Mouse (Mus musculus): Measurements from ENCODE around the gene Srgap1. TPM values are rescaled to one million over a fixed set of nuclear protein-coding genes. Genes with fewer than 3 reads are reported as not detected.

Srgap1 gene
- polyA plus RNA-seq, 1 experiment, result 1.0 TPM

DNA sequence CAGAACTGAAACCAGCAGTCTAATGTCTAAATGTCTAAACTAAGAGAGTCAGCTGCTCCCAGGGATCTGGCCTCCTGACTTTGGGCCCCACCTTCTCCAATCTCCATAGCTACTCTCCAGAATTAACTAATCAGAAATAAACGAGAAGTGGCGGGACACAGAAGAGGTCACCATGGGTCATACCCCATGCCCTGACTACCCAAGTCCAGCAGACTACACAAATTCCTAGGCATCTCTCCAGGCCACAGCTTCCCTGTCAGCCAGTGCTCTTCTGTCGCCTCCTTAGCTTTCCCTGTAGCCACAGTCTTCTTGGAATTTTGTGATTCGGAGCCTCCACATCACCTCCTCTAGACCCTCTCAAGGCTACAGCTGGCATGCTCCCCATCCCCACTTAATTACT, 51.7 kb downstream of the Srgap1 start:
- WGBS, result 78% methylated on average over 4 of the region's 4 CpGs
- Histone ChIP-seq H3K4me1 (ENCODE audit: control insufficient read depth, insufficient read depth, low read length) (no peaks in the 10 kb centered on the region), H3K27ac (ENCODE audit: control insufficient read depth, insufficient read depth, low read depth, low read length, poor library complexity) (no peak overlapping the region), H3K4me3 (replicated peaks; ENCODE audit: control insufficient read depth, low read depth, low read length) (no peak overlapping the region)
- no peak for TF ChIP-seq POLR2A (IDR thresholded peaks at IDR 0.05; ENCODE audit: borderline replicate concordance, control insufficient read depth, low read depth, low read length)

DNA sequence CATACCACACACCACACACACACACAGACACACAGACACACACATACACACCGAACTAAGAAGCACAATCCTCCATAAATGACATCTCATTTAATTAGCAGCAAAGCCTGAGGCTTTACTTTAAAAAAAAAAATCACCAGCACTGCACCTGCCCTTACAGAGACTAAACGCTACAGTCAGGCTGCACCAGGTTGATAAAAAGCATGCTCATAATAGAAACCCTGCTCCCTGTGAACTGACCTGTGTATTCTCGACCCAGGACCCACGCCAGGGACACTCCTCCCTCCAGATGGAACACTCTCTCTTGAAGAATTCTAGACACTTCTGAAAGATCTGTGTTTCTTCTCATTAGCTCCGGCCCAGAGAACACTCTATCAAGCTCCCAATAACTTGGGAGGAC, 52.5 kb downstream of the Srgap1 start:
- TF ChIP-seq POLR2A (IDR thresholded peaks at IDR 0.05; ENCODE audit: borderline replicate concordance, control insufficient read depth, low read depth, low read length) (no peak), CTCF (IDR thresholded peaks at IDR 0.05; ENCODE audit: control insufficient read depth, insufficient read depth, low read length) (no peak)
- Histone ChIP-seq H3K27ac (ENCODE audit: control insufficient read depth, insufficient read depth, low read depth, low read length, poor library complexity) (no peak overlapping the region), H3K4me1 (ENCODE audit: control insufficient read depth, insufficient read depth, low read length) (no peaks in the 10 kb centered on the region), H3K4me3 (replicated peaks; ENCODE audit: control insufficient read depth, low read depth, low read length) (no peak overlapping the region)
- WGBS, result 66% methylated on average over 5 of the region's 5 CpGs

DNA sequence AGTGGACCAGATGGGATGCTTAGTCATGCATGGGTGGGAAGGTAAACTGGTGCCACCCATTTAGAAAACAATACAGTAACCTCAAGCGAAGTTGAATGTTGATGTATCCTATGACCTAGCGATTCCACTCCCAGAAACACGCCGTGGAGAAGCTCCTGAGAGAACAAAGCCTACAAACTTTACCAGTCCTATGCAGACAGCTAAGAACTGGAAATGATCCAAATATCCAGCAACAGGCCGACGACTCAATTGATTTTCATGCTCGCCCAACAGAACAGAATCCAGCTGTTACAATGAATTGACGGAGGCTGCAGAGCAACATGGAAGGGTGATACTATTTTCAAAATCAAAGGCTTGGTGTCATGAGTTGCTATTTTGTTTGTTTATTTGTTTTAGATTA, 54.5 kb downstream of the Srgap1 start:
- TF ChIP-seq CTCF (IDR thresholded peaks at IDR 0.05; ENCODE audit: control insufficient read depth, insufficient read depth, low read length), result no peak
- no peak for TF ChIP-seq POLR2A (IDR thresholded peaks at IDR 0.05; ENCODE audit: borderline replicate concordance, control insufficient read depth, low read depth, low read length)
- Histone ChIP-seq H3K27ac (ENCODE audit: control insufficient read depth, insufficient read depth, low read depth, low read length, poor library complexity) (no peak overlapping the region), H3K4me3 (replicated peaks; ENCODE audit: control insufficient read depth, low read depth, low read length) (no peak overlapping the region), H3K4me1 (ENCODE audit: control insufficient read depth, insufficient read depth, low read length) (no peaks in the 10 kb centered on the region)
- 88% methylated on average over 8 of the region's 8 CpGs for WGBS

DNA sequence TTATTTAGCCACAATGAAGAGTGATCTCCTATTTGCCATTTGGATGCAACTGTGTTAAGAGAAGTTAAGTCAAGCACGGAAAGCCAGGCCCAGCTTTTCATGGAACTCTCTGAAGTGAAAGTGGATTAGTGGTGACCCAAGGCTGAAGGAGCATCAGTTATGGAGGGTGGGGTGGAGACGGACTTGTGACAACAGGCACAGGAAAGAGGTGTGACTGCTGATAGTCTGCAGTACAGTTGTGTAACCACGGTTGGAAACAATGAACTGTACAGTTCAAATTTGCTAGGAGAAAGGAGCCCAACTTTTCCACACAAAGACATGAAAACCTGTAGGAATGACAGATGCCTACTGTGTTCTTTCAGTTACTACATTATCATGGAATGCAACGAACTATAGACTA, 60.1 kb downstream of the Srgap1 start:
- H3K4me3 ChIP-seq (replicated peaks; ENCODE audit: control insufficient read depth, low read depth, low read length), result no peak overlapping the region
- no peaks in the 10 kb centered on the region for H3K4me1 ChIP-seq (ENCODE audit: control insufficient read depth, insufficient read depth, low read length)
- WGBS, result 50% methylated on average over 4 of the region's 4 CpGs
- no peak overlapping the region for H3K27ac ChIP-seq (ENCODE audit: control insufficient read depth, insufficient read depth, low read depth, low read length, poor library complexity)
- TF ChIP-seq POLR2A (IDR thresholded peaks at IDR 0.05; ENCODE audit: borderline replicate concordance, control insufficient read depth, low read depth, low read length) (no peak), CTCF (IDR thresholded peaks at IDR 0.05; ENCODE audit: control insufficient read depth, insufficient read depth, low read length) (no peak)

DNA sequence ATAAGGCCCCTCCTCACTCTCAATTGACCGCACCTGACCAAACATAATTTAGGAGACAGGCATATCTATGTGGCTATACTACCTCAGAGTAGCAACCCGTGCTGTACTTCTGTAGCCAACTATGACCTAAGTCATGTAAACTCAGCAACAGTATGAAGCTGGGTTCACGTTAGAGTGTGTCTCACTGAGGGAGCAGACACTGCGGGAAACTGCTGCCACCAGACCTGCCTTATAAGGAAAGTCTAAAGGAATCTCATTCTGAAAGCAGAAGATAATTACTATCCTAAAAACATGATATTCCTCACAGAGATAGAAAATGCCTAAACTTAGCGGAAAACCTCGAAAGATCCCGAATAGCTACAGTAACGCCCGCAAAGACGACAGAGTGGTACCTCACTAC, 62.2 kb downstream of the Srgap1 start:
- H3K27ac ChIP-seq (ENCODE audit: control insufficient read depth, insufficient read depth, low read depth, low read length, poor library complexity), result no peak overlapping the region
- TF ChIP-seq POLR2A (IDR thresholded peaks at IDR 0.05; ENCODE audit: borderline replicate concordance, control insufficient read depth, low read depth, low read length) (no peak), CTCF (IDR thresholded peaks at IDR 0.05; ENCODE audit: control insufficient read depth, insufficient read depth, low read length) (no peak)
- no peak overlapping the region for H3K4me3 ChIP-seq (replicated peaks; ENCODE audit: control insufficient read depth, low read depth, low read length)
- WGBS, result 85% methylated on average over 10 of the region's 10 CpGs
- no peaks in the 10 kb centered on the region for H3K4me1 ChIP-seq (ENCODE audit: control insufficient read depth, insufficient read depth, low read length)

DNA sequence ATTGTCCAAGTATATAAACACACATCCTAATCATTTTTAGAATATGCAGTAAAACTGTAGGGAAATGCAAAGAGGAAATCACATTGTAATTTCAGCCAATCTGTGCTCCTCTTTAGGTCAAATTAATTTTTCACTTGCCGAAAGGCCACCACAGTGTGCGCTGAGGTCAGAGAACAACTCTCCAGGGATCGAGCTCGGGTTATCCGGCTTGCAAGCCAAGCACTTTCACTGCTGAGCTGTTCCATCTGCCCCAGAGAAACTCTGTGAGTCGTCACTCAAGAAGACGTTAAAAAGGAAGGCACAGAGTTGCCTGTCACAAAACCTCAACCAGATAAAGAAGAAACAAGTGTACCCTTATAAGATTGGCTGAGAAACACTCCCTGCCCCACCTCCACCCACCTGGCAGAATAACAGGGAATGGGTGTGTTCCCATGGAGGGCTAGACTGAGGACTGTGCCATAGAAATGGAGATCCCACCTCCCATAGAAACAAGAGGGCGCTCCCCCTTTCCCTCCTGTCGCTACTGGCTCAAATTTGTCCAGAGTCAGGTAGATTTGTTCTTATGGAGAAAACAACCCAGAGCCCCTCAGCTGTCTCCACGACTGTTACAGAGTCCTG, 63.0 kb downstream of the Srgap1 start:
- no peaks in the 10 kb centered on the region for H3K4me1 ChIP-seq (ENCODE audit: control insufficient read depth, insufficient read depth, low read length)
- TF ChIP-seq CTCF (IDR thresholded peaks at IDR 0.05; ENCODE audit: control insufficient read depth, insufficient read depth, low read length) (no peak), POLR2A (IDR thresholded peaks at IDR 0.05; ENCODE audit: borderline replicate concordance, control insufficient read depth, low read depth, low read length) (no peak)
- H3K4me3 ChIP-seq (replicated peaks; ENCODE audit: control insufficient read depth, low read depth, low read length), result no peak overlapping the region
- 52% methylated on average over 10 of the region's 10 CpGs for WGBS
- H3K27ac ChIP-seq (ENCODE audit: control insufficient read depth, insufficient read depth, low read depth, low read length, poor library complexity), result no peak overlapping the region

DNA sequence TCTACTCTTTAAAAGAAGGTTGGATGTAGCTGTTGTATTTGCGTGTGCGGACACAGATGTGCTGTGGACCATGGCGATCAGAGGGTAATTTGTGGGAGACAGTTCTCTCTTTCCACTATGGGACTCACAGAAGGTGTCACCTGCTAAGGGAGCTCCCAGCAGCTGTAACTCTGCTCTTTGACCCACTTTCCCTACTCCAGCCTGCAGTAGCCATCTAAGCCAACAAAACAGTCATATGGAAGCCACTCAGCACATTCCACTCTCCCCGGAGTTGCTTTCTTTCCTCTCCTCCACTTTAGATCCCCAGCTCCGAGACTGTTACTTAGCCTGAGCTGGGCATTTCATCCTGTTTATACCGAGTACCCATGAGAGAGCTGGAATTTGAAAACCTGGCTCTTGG, 71.8 kb downstream of the Srgap1 start:
- TF ChIP-seq POLR2A (IDR thresholded peaks at IDR 0.05; ENCODE audit: borderline replicate concordance, control insufficient read depth, low read depth, low read length) (no peak), CTCF (IDR thresholded peaks at IDR 0.05; ENCODE audit: control insufficient read depth, insufficient read depth, low read length) (no peak)
- 86% methylated on average over 6 of the region's 6 CpGs for whole genome bisulfite sequencing
- no peak overlapping the region for H3K27ac ChIP-seq (ENCODE audit: control insufficient read depth, insufficient read depth, low read depth, low read length, poor library complexity)
- H3K4me1 ChIP-seq (ENCODE audit: control insufficient read depth, insufficient read depth, low read length), result no peaks in the 10 kb centered on the region; the same call in 1 of the 2 replicates
- no peak overlapping the region for H3K4me3 ChIP-seq (replicated peaks; ENCODE audit: control insufficient read depth, low read depth, low read length)

DNA sequence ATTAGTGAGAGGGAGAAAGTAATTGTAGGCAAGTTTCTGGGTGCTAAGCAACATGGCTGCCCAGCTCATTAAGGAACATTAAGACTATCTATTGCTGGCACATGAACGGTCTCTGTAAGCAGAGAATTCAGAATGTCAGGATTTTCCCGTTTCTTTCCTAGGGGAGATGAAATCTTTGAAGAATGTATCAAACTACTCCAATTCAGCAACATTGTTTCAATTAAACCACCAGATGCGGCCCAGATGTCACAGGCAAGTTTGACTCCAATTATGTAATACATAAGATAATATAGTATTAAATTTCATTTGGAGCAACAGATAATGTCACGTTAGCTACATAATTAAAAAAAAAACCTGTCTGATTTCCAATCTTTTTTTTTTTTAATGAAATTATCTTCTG, 72.5 kb downstream of the Srgap1 start:
- 79% methylated on average over 4 of the region's 4 CpGs for WGBS
- Histone ChIP-seq H3K27ac (ENCODE audit: control insufficient read depth, insufficient read depth, low read depth, low read length, poor library complexity) (no peak overlapping the region), H3K4me1 (ENCODE audit: control insufficient read depth, insufficient read depth, low read length) (no peaks in the 10 kb centered on the region; the same call in 1 of the 2 replicates), H3K4me3 (replicated peaks; ENCODE audit: control insufficient read depth, low read depth, low read length) (no peak overlapping the region)
- TF ChIP-seq CTCF (IDR thresholded peaks at IDR 0.05; ENCODE audit: control insufficient read depth, insufficient read depth, low read length) (no peak), POLR2A (IDR thresholded peaks at IDR 0.05; ENCODE audit: borderline replicate concordance, control insufficient read depth, low read depth, low read length) (no peak)

DNA sequence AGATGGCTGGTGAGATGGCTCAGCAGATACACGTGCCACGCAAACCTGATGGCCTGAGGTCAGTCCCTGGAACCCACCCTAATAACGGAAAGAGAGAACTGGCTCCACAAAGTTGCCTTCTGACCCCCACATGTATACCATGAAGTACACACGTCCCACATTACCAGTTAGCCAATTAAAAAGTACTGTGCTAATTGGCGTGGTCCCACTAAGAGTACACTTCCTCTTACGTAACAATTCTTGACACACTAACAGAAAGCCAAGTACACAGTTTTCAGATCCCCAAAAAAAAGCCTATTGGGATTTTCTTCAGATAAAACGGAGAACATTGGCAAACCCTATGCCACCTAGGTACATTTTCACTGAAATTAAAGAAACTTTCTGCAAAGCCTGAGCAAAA, 73.8 kb downstream of the Srgap1 start:
- WGBS, result 69% methylated on average over 7 of the region's 7 CpGs
- Histone ChIP-seq H3K4me1 (ENCODE audit: control insufficient read depth, insufficient read depth, low read length) (no peaks in the 10 kb centered on the region; the same call in 1 of the 2 replicates), H3K27ac (ENCODE audit: control insufficient read depth, insufficient read depth, low read depth, low read length, poor library complexity) (no peak overlapping the region), H3K4me3 (replicated peaks; ENCODE audit: control insufficient read depth, low read depth, low read length) (no peak overlapping the region)
- TF ChIP-seq POLR2A (IDR thresholded peaks at IDR 0.05; ENCODE audit: borderline replicate concordance, control insufficient read depth, low read depth, low read length), result no peak
- TF ChIP-seq CTCF (IDR thresholded peaks at IDR 0.05; ENCODE audit: control insufficient read depth, insufficient read depth, low read length), result no peak
